Mouse (Mus musculus) layer of hippocampus, postnatal 14 days (tissue): ENCODE data around the gene Med23. TPM values are rescaled to one million over a fixed set of nuclear protein-coding genes. Genes with fewer than 3 reads are reported as not detected.
A peak's percentile ranks its signal among the peaks of the same experiment; 100 is the strongest.

Source experiments
- DNase-seq, 2 experiments: peaks; one replicate each; pipeline ENCODE4 v3.0.0; 2021 to 2022; ENCODE audit warnings: low spot score in 2 of 2, mixed read lengths in 1 of 2
- microRNA-seq, 2 experiments: library from miRNA; unstranded; fragments of <30 nt; microRNA quantifications; one replicate each; pipeline ENCODE4 v1.2.0; 2021
- total RNA-seq, 2 experiments: library from RNA; stranded (reverse); gene quantifications; 2 replicates each; pipeline ENCODE4 v1.2.3; 2021

Gene Med23
- total RNA-seq, 2 experiments from 2014 or later = 26.2 to 29.0 TPM

DNA sequence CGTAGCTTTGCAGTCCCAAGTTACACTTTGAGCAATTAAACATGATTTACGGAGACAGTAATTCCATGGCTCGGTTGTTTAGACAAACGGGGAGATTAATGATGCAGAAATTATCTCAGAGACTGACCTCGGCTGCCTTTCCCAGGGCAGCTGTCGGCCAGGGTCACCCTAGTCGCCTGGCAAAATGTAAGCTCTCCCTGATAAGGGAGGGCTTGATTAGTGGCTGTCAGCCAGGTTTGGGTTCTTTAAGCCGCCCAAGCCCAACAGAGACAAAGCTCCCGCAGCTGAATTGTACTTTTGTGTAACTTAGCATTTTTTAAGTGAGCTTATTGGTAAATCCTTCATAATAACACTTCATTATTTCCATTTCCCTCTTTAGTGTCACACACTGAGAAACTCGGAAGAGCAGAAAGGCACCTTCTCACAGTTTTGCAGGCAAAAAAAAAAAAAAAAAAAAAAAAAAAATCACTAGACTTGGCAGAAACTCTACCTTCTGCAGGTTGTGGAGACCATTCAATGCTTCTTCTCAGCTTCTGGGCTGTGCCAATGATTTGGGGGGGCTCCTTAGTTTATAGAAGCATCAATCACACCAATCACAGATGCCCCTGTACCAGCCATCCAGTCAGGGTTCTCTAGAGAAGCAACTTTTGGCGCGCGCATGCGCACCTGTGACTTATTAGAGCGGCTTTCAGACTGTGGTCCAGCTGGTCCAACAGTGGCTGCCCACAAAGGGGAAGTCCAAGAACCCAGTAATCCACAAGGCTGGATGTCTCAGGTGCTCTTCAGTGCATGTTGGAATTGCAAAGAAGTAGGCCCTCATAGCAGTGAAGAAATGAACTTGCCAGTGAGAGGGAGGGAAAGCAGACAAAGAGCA, 89.5 kb downstream of the Med23 start:
- DNase-seq = no peak

DNA sequence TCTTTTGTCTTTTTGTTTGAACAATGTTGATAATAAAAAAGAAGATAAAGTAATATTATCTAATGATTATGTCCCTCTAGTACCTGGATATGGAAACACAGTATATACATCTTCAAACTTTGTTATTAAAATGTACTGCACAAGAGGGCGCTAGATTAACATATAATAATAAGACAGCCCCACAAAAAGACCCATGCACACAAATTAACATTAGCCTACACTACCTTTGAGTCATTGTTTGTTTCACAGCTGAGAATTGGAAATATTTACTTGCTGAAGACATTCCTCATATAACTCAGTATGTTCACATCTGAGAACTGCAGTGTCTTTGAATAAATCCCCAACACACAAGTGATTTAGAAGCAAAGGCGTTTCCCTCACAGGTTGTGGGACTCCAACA, 91.3 kb downstream of the Med23 start:
- DNase-seq = peak in 1 of 2 experiments; percentile 60

DNA sequence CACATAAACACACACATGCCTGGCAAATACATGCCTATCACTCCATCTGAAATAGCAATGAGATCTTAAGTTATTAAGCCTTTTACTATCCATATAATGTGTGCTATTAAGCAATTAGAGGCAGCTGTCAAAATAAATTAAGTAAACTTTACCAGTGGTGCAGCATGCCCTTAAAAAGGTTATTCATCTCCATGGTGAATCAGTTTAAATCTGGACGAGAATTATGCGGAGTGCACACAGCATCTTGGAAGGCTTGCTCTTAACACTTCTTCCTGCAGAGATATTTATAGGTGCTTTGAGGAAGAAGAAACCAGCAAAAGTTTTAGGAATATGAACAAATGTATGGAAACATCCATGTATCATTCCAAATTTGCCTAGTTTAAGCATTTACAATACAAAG, 92.1 kb downstream of the Med23 start:
- no peak for DNase-seq

Small RNA genes lying within 50 kb of the gene (microRNA-seq; reads per million reads assigned to microRNA genes)
- 0.23 to 0.57 reads per million in 2 experiments for gene Mir6905

Other genes starting within 250 kb of the Med23 start
- gene Enpp1, start 157.8 kb upstream of the Med23 start, total RNA-seq = 1 to 10 TPM; 4.2 to 5.6 TPM
- gene Enpp3, start 27.2 kb upstream of the Med23 start, total RNA-seq = 1 to 10 TPM in 1 of 2 experiments, under 1 TPM in 1; 0.88 to 2.1 TPM
- gene Arg1, start 57.5 kb downstream of the Med23 start, total RNA-seq = not detected